Mouse (Mus musculus): ENCODE results near the gene Ppp1r15b. TPM values are rescaled to one million over a fixed set of nuclear protein-coding genes. Genes with fewer than 3 reads are reported as not detected.

Ppp1r15b gene
- polyA plus RNA-seq, 1 experiment from 2014 or later = 55.3 TPM

DNA sequence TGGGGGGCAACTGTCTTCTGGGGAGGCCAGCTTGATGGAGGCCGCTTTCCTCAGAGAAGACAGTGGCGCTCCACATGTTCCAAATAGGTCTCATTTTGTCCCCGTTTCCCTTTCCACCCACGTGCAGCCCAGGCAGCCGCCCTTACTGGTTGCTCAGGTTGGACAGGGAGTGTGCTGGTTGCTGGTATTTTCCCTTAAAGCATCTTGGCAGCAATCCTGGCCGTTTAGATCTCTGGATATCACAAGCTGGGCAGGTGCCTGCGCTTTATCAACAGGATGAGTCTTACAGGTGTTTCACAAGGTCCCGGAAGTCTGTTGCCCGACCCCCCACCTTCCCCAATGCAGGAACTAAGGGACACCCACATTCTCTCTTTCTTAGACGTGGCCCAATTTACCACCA, 31.1 kb downstream of the Ppp1r15b start:
- Histone ChIP-seq H3K4me3 (replicated peaks; ENCODE audit: low read length) (no peak overlapping the region), H3K36me3 (ENCODE audit: control insufficient read depth, insufficient read depth, low read length) (no peaks in the 10 kb centered on the region), H3K9me3 (replicated peaks; ENCODE audit: control insufficient read depth, low read length) (no peaks in the 10 kb centered on the region), H3K9ac (ENCODE audit: low read length) (no peak overlapping the region), H3K4me1 (ENCODE audit: control insufficient read depth, insufficient read depth, low read length) (peaks cover 19% of the 10 kb centered on the region), H3K27me3 (ENCODE audit: control insufficient read depth, insufficient read depth, low read length) (peaks cover 15% of the 10 kb centered on the region), H3K4me2 (ENCODE audit: low read depth, low read length) (peak overlapping the region; percentile 93; the same call in 1 of the 2 replicates), H3K27ac (ENCODE audit: low read length) (peak overlapping the region; percentile 78)
- ATAC-seq (ENCODE audit: insufficient read depth, low FRiP score) = peak; percentile 25; the same call in 1 of the 2 replicates
- 52% methylated on average over 10 of the region's 10 CpGs for whole genome bisulfite sequencing

DNA sequence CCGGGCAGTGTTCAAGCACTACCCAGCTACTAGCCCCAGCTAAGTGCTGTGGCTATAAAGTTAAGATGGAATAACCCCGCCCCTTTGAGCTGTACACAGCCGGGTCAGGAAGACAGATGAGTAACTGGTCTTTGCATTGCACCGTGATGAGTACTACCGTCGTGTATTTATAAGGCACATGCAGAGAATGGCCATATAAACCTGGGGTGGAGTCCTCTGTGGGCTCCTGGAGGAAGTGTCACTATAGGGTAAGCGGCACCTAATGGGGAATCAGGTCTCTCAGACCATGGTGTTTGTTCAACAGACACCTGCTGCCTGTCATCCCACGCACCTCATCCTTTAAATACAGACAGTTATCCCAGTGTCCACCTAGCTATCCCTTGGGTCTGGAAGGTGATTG, 32.0 kb downstream of the Ppp1r15b start:
- Histone ChIP-seq H3K4me3 (replicated peaks; ENCODE audit: low read length) (peak overlapping the region; percentile 64), H3K4me1 (ENCODE audit: control insufficient read depth, insufficient read depth, low read length) (peaks cover 21% of the 10 kb centered on the region), H3K4me2 (ENCODE audit: low read depth, low read length) (peak overlapping the region; percentile 93), H3K9me3 (replicated peaks; ENCODE audit: control insufficient read depth, low read length) (no peaks in the 10 kb centered on the region), H3K27me3 (ENCODE audit: control insufficient read depth, insufficient read depth, low read length) (peaks cover 15% of the 10 kb centered on the region), H3K9ac (ENCODE audit: low read length) (no peak overlapping the region), H3K27ac (ENCODE audit: low read length) (peak overlapping the region; percentile 78), H3K36me3 (ENCODE audit: control insufficient read depth, insufficient read depth, low read length) (no peaks in the 10 kb centered on the region)
- WGBS = 35% methylated on average over 8 of the region's 8 CpGs
- no peak for ATAC-seq (ENCODE audit: insufficient read depth, low FRiP score)

DNA sequence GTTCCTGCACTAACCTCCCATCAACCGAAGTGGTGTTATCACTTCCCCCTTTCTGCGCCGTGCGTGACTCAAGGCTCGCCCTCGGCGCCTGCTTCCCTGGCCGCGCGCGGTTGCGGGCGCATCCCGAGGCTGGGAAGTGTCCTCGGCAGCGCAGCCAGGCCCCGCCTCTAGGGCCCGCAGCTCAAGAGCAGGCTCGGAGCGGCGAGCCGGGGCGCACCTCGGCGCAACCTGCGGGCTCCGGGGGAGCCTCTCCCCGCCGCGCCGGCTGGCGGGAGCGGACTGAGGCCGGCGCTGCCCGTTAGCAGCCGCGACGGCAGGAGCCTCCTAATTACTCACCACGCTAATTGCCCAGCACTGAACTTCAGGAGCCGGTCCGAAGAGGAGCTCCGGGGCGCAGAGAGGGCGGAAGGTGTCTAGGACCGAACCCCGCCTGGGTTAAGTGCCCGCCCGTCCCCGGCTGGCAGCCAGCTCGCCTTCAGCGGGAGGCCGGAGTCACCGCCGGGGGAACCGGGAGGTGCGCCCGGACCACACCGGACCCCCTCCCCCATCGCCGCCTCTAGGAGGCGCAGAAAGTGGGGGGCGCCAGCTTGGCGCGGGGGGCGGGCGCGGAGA, 33.0 kb downstream of the Ppp1r15b start, which contains the start of gene Plekha6:
Gene Plekha6 (plus strand): TSS at position 391 of the 612 bp plus-strand sequence.
- peaks cover 15% of the 10 kb centered on the region for H3K27me3 ChIP-seq (ENCODE audit: control insufficient read depth, insufficient read depth, low read length)
- H3K4me2 ChIP-seq (ENCODE audit: low read depth, low read length) = peak within 1 kb of the TSS; percentile 93
- ATAC-seq (ENCODE audit: insufficient read depth, low FRiP score) = peak; percentile 18; the same call in 1 of the 2 replicates
- WGBS = under 1% methylated on average over 68 of the region's 68 CpGs
- no peaks in the 10 kb centered on the region for H3K36me3 ChIP-seq (ENCODE audit: control insufficient read depth, insufficient read depth, low read length)
- H3K27ac ChIP-seq (ENCODE audit: low read length) = peak within 1 kb of the TSS; percentile 78
- H3K9me3 ChIP-seq (replicated peaks; ENCODE audit: control insufficient read depth, low read length) = no peaks in the 10 kb centered on the region
- peak within 1 kb of the TSS; percentile 81 for H3K9ac ChIP-seq (ENCODE audit: low read length)
- H3K4me1 ChIP-seq (ENCODE audit: control insufficient read depth, insufficient read depth, low read length) = peaks cover 28% of the 10 kb centered on the region
- H3K4me3 ChIP-seq (replicated peaks; ENCODE audit: low read length) = peak within 1 kb of the TSS; percentile 64

DNA sequence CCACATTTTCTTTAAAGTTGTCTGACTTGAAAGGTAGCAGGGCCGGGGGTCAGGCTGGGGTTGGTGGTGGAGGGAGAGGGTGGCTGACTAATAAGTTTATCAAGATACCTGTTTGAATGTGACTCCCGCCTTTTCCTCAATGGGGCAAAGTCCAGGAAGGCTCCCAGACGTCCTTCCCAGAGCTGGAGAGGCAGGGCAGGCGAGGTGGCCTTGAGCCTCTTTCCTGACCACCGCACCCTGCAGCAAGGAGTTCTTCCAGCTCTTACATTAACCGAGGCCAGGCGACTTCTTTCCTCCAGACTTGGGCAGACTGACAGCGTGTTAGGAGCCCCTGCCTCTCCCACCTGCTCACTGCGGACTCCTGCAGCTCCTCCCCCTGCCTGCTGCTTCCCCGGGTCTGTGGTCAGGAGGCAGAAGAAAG, 33.7 kb downstream of the Ppp1r15b start:
- H3K9me3 ChIP-seq (replicated peaks; ENCODE audit: control insufficient read depth, low read length) = no peaks in the 10 kb centered on the region
- peaks cover 25% of the 10 kb centered on the region for H3K4me1 ChIP-seq (ENCODE audit: control insufficient read depth, insufficient read depth, low read length)
- ATAC-seq (ENCODE audit: insufficient read depth, low FRiP score) = peak; percentile 68
- H3K36me3 ChIP-seq (ENCODE audit: control insufficient read depth, insufficient read depth, low read length) = no peaks in the 10 kb centered on the region
- peak overlapping the region; percentile 64 for H3K4me3 ChIP-seq (replicated peaks; ENCODE audit: low read length)
- peak overlapping the region; percentile 81 for H3K9ac ChIP-seq (ENCODE audit: low read length)
- 5% methylated on average over 10 of the region's 10 CpGs for WGBS
- peaks cover 15% of the 10 kb centered on the region for H3K27me3 ChIP-seq (ENCODE audit: control insufficient read depth, insufficient read depth, low read length)
- peak overlapping the region; percentile 78 for H3K27ac ChIP-seq (ENCODE audit: low read length)
- H3K4me2 ChIP-seq (ENCODE audit: low read depth, low read length) = peak overlapping the region; percentile 93

DNA sequence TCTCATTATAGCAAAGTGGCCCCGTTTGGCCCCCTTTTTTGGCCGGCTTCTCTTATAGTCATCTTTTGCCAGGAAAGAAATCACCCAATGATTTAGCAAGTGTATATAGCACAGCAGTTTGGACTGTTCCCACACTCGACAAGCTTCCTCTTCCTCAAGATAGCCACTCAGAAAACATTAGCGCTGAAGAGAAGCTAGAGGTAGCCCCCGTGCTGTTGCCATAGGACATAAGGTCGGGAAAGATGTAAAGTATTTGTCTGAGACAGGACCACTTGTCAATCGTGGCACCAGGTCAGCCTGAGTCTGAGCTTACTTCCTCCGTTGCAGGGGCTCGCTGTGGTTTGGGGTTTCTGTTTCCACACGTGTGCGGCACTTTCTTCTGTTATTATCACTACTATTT, 34.2 kb downstream of the Ppp1r15b start:
- peak overlapping the region; percentile 81; the same call in 1 of the 2 replicates for H3K9ac ChIP-seq (ENCODE audit: low read length)

DNA sequence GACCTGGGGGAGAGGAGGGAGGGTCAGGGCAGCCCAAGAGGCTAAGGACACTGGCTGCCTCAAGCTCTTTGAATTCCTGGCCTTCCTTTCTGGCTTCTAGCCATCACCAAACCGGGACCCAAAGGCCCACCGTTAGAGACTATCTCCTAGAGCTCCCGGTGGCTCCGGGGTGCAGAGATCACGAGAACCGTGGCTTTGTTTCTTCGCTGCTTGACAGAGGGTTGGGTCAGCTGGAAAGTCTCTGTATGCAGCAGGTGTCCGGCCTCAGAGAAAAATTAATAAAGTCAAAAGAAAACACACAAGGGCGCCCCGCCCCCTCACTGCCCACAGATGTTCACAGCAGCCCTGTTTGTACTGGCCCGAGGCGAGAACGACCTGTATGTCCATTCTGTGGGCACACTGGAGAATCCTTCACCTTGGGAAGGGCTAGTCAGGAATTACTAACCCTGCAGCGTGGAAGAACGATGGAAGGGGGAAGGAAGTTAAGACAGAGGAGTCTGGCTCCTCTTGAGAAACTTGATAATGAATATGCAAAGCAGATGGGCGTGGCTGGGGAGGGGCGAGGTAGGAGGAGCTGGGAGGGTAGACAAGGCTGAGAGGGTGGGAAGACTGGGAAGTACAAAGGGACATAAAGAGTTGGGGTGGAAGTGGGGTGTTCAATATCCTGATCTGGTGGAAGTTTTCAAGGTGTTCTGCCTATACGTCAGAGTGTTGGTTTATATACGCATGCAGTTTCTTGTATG, 37.5 kb downstream of the Ppp1r15b start:
- H3K27ac ChIP-seq (ENCODE audit: low read length) = no peak overlapping the region
- no peaks in the 10 kb centered on the region for H3K36me3 ChIP-seq (ENCODE audit: control insufficient read depth, insufficient read depth, low read length)
- H3K27me3 ChIP-seq (ENCODE audit: control insufficient read depth, insufficient read depth, low read length) = peaks cover 3% of the 10 kb centered on the region; the same call in 1 of the 2 replicates
- H3K4me3 ChIP-seq (replicated peaks; ENCODE audit: low read length) = peak overlapping the region; percentile 23; the same call in 1 of the 2 replicates
- ATAC-seq (ENCODE audit: insufficient read depth, low FRiP score) = no peak
- H3K9ac ChIP-seq (ENCODE audit: low read length) = peak overlapping the region; percentile 22; the same call in 1 of the 2 replicates
- no peaks in the 10 kb centered on the region for H3K9me3 ChIP-seq (replicated peaks; ENCODE audit: control insufficient read depth, low read length)
- peak overlapping the region; percentile 34 for H3K4me2 ChIP-seq (ENCODE audit: low read depth, low read length)
- H3K4me1 ChIP-seq (ENCODE audit: control insufficient read depth, insufficient read depth, low read length) = peaks cover 18% of the 10 kb centered on the region
- 24% methylated on average over 19 of the region's 19 CpGs for WGBS

More for the DNA sequence above, 34.2 kb downstream of the Ppp1r15b start:
- Histone ChIP-seq H3K4me3 (replicated peaks; ENCODE audit: low read length) (peak overlapping the region; percentile 64), H3K9me3 (replicated peaks; ENCODE audit: control insufficient read depth, low read length) (no peaks in the 10 kb centered on the region), H3K4me2 (ENCODE audit: low read depth, low read length) (peak overlapping the region; percentile 93), H3K4me1 (ENCODE audit: control insufficient read depth, insufficient read depth, low read length) (peaks cover 25% of the 10 kb centered on the region), H3K27ac (ENCODE audit: low read length) (peak overlapping the region; percentile 78), H3K36me3 (ENCODE audit: control insufficient read depth, insufficient read depth, low read length) (no peaks in the 10 kb centered on the region), H3K27me3 (ENCODE audit: control insufficient read depth, insufficient read depth, low read length) (peaks cover 15% of the 10 kb centered on the region)
- 25% methylated on average over 11 of the region's 11 CpGs for WGBS
- ATAC-seq (ENCODE audit: insufficient read depth, low FRiP score) = no peak

DNA sequence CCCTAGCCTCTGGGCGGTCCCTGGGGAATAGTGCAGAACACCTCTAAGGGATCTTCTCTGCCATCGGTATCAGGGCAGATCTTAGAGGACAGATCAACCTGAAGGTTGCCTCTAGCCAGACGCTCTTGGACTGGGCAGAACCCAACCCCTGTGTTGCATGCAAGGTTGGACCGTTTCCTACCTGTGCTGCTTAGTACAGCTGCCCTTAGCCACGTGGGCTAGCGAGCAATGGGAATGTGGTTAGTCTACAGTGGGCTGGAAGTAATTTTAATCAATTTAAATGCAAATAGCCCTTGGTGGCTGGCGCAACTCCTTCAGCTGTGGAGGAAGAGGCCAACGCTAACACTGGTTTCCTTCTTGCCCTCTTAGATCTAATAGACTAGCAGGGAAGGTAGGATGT, 39.3 kb downstream of the Ppp1r15b start:
- ATAC-seq (ENCODE audit: insufficient read depth, low FRiP score) = no peak

DNA sequence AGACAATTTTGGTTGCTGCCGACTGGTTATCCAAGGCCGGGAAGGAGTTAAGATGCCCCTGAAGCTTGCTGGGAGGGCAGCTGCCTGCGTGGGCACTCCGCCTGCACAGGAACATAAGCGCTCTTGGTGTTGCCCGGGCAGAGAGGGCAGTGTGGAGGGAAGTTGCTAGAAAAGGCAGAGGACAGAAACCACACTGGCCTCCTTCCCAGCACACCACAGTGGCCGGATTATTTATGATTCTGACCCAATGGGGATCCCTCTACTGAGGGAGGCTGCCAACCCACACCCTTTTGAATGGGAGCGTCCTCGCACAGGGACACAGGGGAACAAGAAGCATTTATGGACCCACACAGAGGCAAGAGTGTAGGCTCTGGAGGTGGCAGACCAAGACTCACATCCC, 40.4 kb downstream of the Ppp1r15b start:
- Histone ChIP-seq H3K4me2 (ENCODE audit: low read depth, low read length) (no peak overlapping the region), H3K4me1 (ENCODE audit: control insufficient read depth, insufficient read depth, low read length) (peaks cover 13% of the 10 kb centered on the region), H3K27ac (ENCODE audit: low read length) (no peak overlapping the region), H3K4me3 (replicated peaks; ENCODE audit: low read length) (no peak overlapping the region), H3K9me3 (replicated peaks; ENCODE audit: control insufficient read depth, low read length) (no peaks in the 10 kb centered on the region), H3K27me3 (ENCODE audit: control insufficient read depth, insufficient read depth, low read length) (no peaks in the 10 kb centered on the region), H3K9ac (ENCODE audit: low read length) (no peak overlapping the region), H3K36me3 (ENCODE audit: control insufficient read depth, insufficient read depth, low read length) (no peaks in the 10 kb centered on the region)
- no peak for ATAC-seq (ENCODE audit: insufficient read depth, low FRiP score)
- 81% methylated on average over 9 of the region's 9 CpGs for WGBS

More for the DNA sequence above, 39.3 kb downstream of the Ppp1r15b start:
- Histone ChIP-seq H3K4me1 (ENCODE audit: control insufficient read depth, insufficient read depth, low read length) (peaks cover 13% of the 10 kb centered on the region), H3K4me2 (ENCODE audit: low read depth, low read length) (no peak overlapping the region), H3K36me3 (ENCODE audit: control insufficient read depth, insufficient read depth, low read length) (no peaks in the 10 kb centered on the region), H3K27me3 (ENCODE audit: control insufficient read depth, insufficient read depth, low read length) (no peaks in the 10 kb centered on the region), H3K27ac (ENCODE audit: low read length) (no peak overlapping the region), H3K9ac (ENCODE audit: low read length) (no peak overlapping the region), H3K9me3 (replicated peaks; ENCODE audit: control insufficient read depth, low read length) (no peaks in the 10 kb centered on the region), H3K4me3 (replicated peaks; ENCODE audit: low read length) (no peak overlapping the region)
- 82% methylated on average over 8 of the region's 8 CpGs for WGBS

DNA sequence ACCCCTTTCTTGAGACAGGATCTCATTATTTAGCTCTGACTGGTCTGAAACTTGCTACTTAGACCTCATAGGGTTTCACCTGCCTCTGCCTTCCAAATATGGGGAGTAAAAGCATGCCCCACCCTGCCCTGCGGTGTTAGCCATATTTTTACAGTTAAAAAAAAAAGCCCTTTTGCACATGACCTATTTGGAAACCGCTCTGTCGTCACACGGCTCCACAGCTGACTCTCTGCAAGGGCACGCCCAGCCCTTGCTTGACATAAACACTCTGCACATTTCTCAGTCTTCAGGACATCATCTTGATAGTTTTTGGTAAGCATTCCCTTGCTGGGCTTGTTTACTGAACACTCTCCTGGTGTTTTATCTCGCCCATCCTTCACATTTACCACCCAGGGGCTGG, 44.2 kb downstream of the Ppp1r15b start:
- Histone ChIP-seq H3K27me3 (ENCODE audit: control insufficient read depth, insufficient read depth, low read length) (no peaks in the 10 kb centered on the region), H3K4me3 (replicated peaks; ENCODE audit: low read length) (no peak overlapping the region), H3K9ac (ENCODE audit: low read length) (no peak overlapping the region), H3K4me2 (ENCODE audit: low read depth, low read length) (no peak overlapping the region), H3K4me1 (ENCODE audit: control insufficient read depth, insufficient read depth, low read length) (no peaks in the 10 kb centered on the region), H3K36me3 (ENCODE audit: control insufficient read depth, insufficient read depth, low read length) (no peaks in the 10 kb centered on the region), H3K27ac (ENCODE audit: low read length) (no peak overlapping the region), H3K9me3 (replicated peaks; ENCODE audit: control insufficient read depth, low read length) (no peaks in the 10 kb centered on the region)
- no peak for ATAC-seq (ENCODE audit: insufficient read depth, low FRiP score)
- WGBS = 37% methylated on average over 6 of the region's 6 CpGs
